Comparison of ENCODE assay signal across 9 mouse cellular contexts in genomic region chr10:80180288-80180687, GRCm38 (mm10). TPM values are rescaled to one million over a fixed set of nuclear protein-coding genes. Genes with fewer than 3 reads are reported as not detected.
A peak's percentile ranks its signal among the peaks of the same experiment; 100 is the strongest.
DNase-seq lines count a peak whose midpoint lies in the region; ATAC-seq and TF ChIP-seq lines count a peak whose summit lies in the region.
"Had no signal": no experiment of that assay in that cellular context is flagged by ENCODE, and none has a peak within 500 bp of the region (broad histone marks: within the 10 kb centered on the region; RNA-seq: fewer than 3 reads in every experiment).

No protein-coding gene starts in this region.

- intact Hi-C loops in gastrocnemius, adult 2 months (cut with DNase I): no loop called here
- intact Hi-C loops in gastrocnemius, postnatal 14 days (cut with DNase I; ENCODE audit: low total_unique reads): no loop called here

- no peak overlapping the region for H3K27ac ChIP-seq in gastrocnemius, adult 2 months
- H3K27ac ChIP-seq in neural tube, embryonic 11.5 days (ENCODE audit: low read depth, low read length): no peak overlapping the region
- H3K27ac ChIP-seq in limb, embryonic 12.5 days: peak overlapping the region; percentile 86
- no peak overlapping the region for H3K27ac ChIP-seq in stomach, embryonic 16.5 days (ENCODE audit: low read length)

- no peak for ATAC-seq in neural tube, embryonic 11.5 days (ENCODE audit: insufficient read depth, low FRiP score, low TSS enrichment)
- ATAC-seq in limb, embryonic 12.5 days (ENCODE audit: insufficient number of reproducible peaks, insufficient read depth, low FRiP score, low TSS enrichment, low read depth): no peak
- ATAC-seq in stomach, embryonic 16.5 days (ENCODE audit: insufficient read depth, low FRiP score): no peak

- peak overlapping the region; percentile 70 for H3K4me2 ChIP-seq in neural tube, embryonic 11.5 days (ENCODE audit: low read depth)
- H3K4me2 ChIP-seq in limb, embryonic 12.5 days: peak overlapping the region; percentile 97
- H3K4me2 ChIP-seq in stomach, embryonic 16.5 days (ENCODE audit: low read depth, low read length): peak overlapping the region; percentile 75

- no peak for DNase-seq in gastrocnemius, adult 2 months
- no peak for DNase-seq in gastrocnemius, postnatal 14 days
- DNase-seq in neural tube, embryonic 11.5 days (ENCODE audit: low spot score): no peak
- no peak for DNase-seq in neural tube, embryonic 10.5 days (ENCODE audit: extremely low spot score, low spot score)
- DNase-seq in urinary bladder, postnatal 4 days (ENCODE audit: low spot score in 2 of 2): no peak
- no peak for DNase-seq in urinary bladder, adult 2 months (ENCODE audit: low spot score)
- DNase-seq: B cell, adult 2 months had no signal

- H3K9me3 ChIP-seq in neural tube, embryonic 11.5 days (ENCODE audit: control insufficient read depth, low read length): no peaks in the 10 kb centered on the region
- no peaks in the 10 kb centered on the region for H3K9me3 ChIP-seq in limb, embryonic 12.5 days
- no peaks in the 10 kb centered on the region for H3K9me3 ChIP-seq in stomach, embryonic 16.5 days (replicated peaks; ENCODE audit: control insufficient read depth, low read length)

- TF ChIP-seq CTCF in gastrocnemius, adult 2 months (IDR thresholded peaks at IDR 0.05): no peak

- peak overlapping the region; percentile 86 for H3K9ac ChIP-seq in neural tube, embryonic 11.5 days (ENCODE audit: low read length)
- peak overlapping the region; percentile 97 for H3K9ac ChIP-seq in limb, embryonic 12.5 days (replicated peaks)
- H3K9ac ChIP-seq in stomach, embryonic 16.5 days (ENCODE audit: low read length): peak overlapping the region; percentile 90

- H3K4me3 ChIP-seq in gastrocnemius, adult 2 months: peak overlapping the region; percentile 81; the same call in 1 of the 2 replicates
- peak overlapping the region; percentile 67 for H3K4me3 ChIP-seq in neural tube, embryonic 11.5 days (ENCODE audit: low read depth, low read length)
- peak overlapping the region; percentile 96 for H3K4me3 ChIP-seq in limb, embryonic 12.5 days (replicated peaks)
- peak overlapping the region; percentile 64 for H3K4me3 ChIP-seq in stomach, embryonic 16.5 days (replicated peaks; ENCODE audit: low read length)

- H3K4me1 ChIP-seq in neural tube, embryonic 11.5 days (ENCODE audit: control insufficient read depth, insufficient read depth, low read length): peaks cover 16% of the 10 kb centered on the region
- H3K4me1 ChIP-seq in limb, embryonic 12.5 days (replicated peaks): peaks cover 26% of the 10 kb centered on the region
- peaks cover 14% of the 10 kb centered on the region; the same call in 1 of the 2 replicates for H3K4me1 ChIP-seq in stomach, embryonic 16.5 days (ENCODE audit: control insufficient read depth, insufficient read depth, low read length)

- no peaks in the 10 kb centered on the region for H3K36me3 ChIP-seq in neural tube, embryonic 11.5 days (ENCODE audit: control insufficient read depth, insufficient read depth, low read length)
- H3K36me3 ChIP-seq in limb, embryonic 12.5 days: peaks cover 26% of the 10 kb centered on the region
- no peaks in the 10 kb centered on the region for H3K36me3 ChIP-seq in stomach, embryonic 16.5 days (ENCODE audit: control insufficient read depth, insufficient read depth, low read length)

- WGBS in neural tube, embryonic 11.5 days: 49% methylated on average over 6 of the region's 6 CpGs
- 34% methylated on average over 6 of the region's 6 CpGs for WGBS in limb, embryonic 12.5 days
- 37% methylated on average over 6 of the region's 6 CpGs for WGBS in stomach, embryonic 16.5 days

- no peaks in the 10 kb centered on the region for H3K27me3 ChIP-seq in neural tube, embryonic 11.5 days (ENCODE audit: control insufficient read depth, insufficient read depth, low read length)
- H3K27me3 ChIP-seq in limb, embryonic 12.5 days: no peaks in the 10 kb centered on the region
- no peaks in the 10 kb centered on the region for H3K27me3 ChIP-seq in stomach, embryonic 16.5 days (ENCODE audit: control insufficient read depth, insufficient read depth, low read length)

RNA-seq across cellular contexts. Expression of gene Efna2, which starts 1.0 kb away (rescaled TPM):
- total RNA-seq in gastrocnemius, adult 2 months (2021): under 1 TPM; 0.23 to 0.73 TPM
- total RNA-seq in gastrocnemius, postnatal 14 days (2021): under 1 TPM; 0.58 to 0.98 TPM
- polyA plus RNA-seq in neural tube, embryonic 11.5 days (2014; fragmentation: Nextera tagmentation; extraction: Ambion mirVana): 36.2 and 38.9 TPM in 2 replicates
- 60.3 and 62.2 TPM in 2 replicates for polyA plus RNA-seq in limb, embryonic 12.5 days (2016; fragmentation: Nextera tagmentation; extraction: Ambion mirVana)
- polyA plus RNA-seq in stomach, embryonic 16.5 days (2015; fragmentation: Nextera tagmentation; extraction: Ambion mirVana): 9.3 and 10.5 TPM in 2 replicates
- 3.0 and 3.3 TPM in 2 replicates for polyA plus RNA-seq in urinary bladder, adult 2 months (2012; rRNA removed)

RNA-seq across cellular contexts. Expression of gene 1600002K03Rik, which starts 7.5 kb away (rescaled TPM):
- 1 to 10 TPM; 6.6 to 7.1 TPM for total RNA-seq in gastrocnemius, adult 2 months (2021)
- total RNA-seq in gastrocnemius, postnatal 14 days (2021): 1 to 10 TPM; 3.3 to 4.2 TPM
- 8.8 and 10.8 TPM in 2 replicates for polyA plus RNA-seq in neural tube, embryonic 11.5 days (2014; fragmentation: Nextera tagmentation; extraction: Ambion mirVana)
- polyA plus RNA-seq in limb, embryonic 12.5 days (2016; fragmentation: Nextera tagmentation; extraction: Ambion mirVana): 9.1 and 9.5 TPM in 2 replicates
- 16.4 and 16.6 TPM in 2 replicates for polyA plus RNA-seq in stomach, embryonic 16.5 days (2015; fragmentation: Nextera tagmentation; extraction: Ambion mirVana)
- 18.4 and 21.5 TPM in 2 replicates for polyA plus RNA-seq in urinary bladder, adult 2 months (2012; rRNA removed)

RNA-seq across cellular contexts. Expression of gene Cirbp, which starts 14.5 kb away (rescaled TPM):
- total RNA-seq in gastrocnemius, adult 2 months (2021): 10 to 100 TPM; 22.1 to 30.7 TPM
- 10 to 100 TPM; 41.4 to 41.5 TPM for total RNA-seq in gastrocnemius, postnatal 14 days (2021)
- 84.0 and 85.1 TPM in 2 replicates for polyA plus RNA-seq in neural tube, embryonic 11.5 days (2014; fragmentation: Nextera tagmentation; extraction: Ambion mirVana)
- polyA plus RNA-seq in limb, embryonic 12.5 days (2016; fragmentation: Nextera tagmentation; extraction: Ambion mirVana): 166 and 175 TPM in 2 replicates
- polyA plus RNA-seq in stomach, embryonic 16.5 days (2015; fragmentation: Nextera tagmentation; extraction: Ambion mirVana): 69.8 and 80.8 TPM in 2 replicates
- 249 and 276 TPM in 2 replicates for polyA plus RNA-seq in urinary bladder, adult 2 months (2012; rRNA removed)

RNA-seq across cellular contexts. Expression of gene Midn, which starts 32.2 kb away (rescaled TPM):
- total RNA-seq in gastrocnemius, adult 2 months (2021): 10 to 100 TPM; 34.3 to 39.8 TPM
- total RNA-seq in gastrocnemius, postnatal 14 days (2021): 10 to 100 TPM; 40.3 to 43.6 TPM
- polyA plus RNA-seq in neural tube, embryonic 11.5 days (2014; fragmentation: Nextera tagmentation; extraction: Ambion mirVana): 70.0 and 78.2 TPM in 2 replicates
- polyA plus RNA-seq in limb, embryonic 12.5 days (2016; fragmentation: Nextera tagmentation; extraction: Ambion mirVana): 30.6 and 38.0 TPM in 2 replicates
- 7.8 and 9.8 TPM in 2 replicates for polyA plus RNA-seq in stomach, embryonic 16.5 days (2015; fragmentation: Nextera tagmentation; extraction: Ambion mirVana)
- 21.2 and 30.5 TPM in 2 replicates for polyA plus RNA-seq in urinary bladder, adult 2 months (2012; rRNA removed)

RNA-seq across cellular contexts. Expression of gene Cbarp, which starts 39.7 kb away (rescaled TPM):
- 1 to 10 TPM; 1.8 to 2.3 TPM for total RNA-seq in gastrocnemius, adult 2 months (2021)
- 1 to 10 TPM; 1.6 TPM for total RNA-seq in gastrocnemius, postnatal 14 days (2021)
- 11.1 and 11.3 TPM in 2 replicates for polyA plus RNA-seq in neural tube, embryonic 11.5 days (2014; fragmentation: Nextera tagmentation; extraction: Ambion mirVana)
- polyA plus RNA-seq in limb, embryonic 12.5 days (2016; fragmentation: Nextera tagmentation; extraction: Ambion mirVana): 4.9 and 5.6 TPM in 2 replicates
- 3.1 and 3.9 TPM in 2 replicates for polyA plus RNA-seq in stomach, embryonic 16.5 days (2015; fragmentation: Nextera tagmentation; extraction: Ambion mirVana)
- polyA plus RNA-seq in urinary bladder, adult 2 months (2012; rRNA removed): 9.2 and 12.2 TPM in 2 replicates
